Mouse (Mus musculus): ENCODE measurements at regions not wholly inside any gene's neighbourhood (a gene's known extent, or its start where the extent isn't known, plus 50 kb on each side); places are given as distances from the start of the nearest gene placed in this dataset.

DNA sequence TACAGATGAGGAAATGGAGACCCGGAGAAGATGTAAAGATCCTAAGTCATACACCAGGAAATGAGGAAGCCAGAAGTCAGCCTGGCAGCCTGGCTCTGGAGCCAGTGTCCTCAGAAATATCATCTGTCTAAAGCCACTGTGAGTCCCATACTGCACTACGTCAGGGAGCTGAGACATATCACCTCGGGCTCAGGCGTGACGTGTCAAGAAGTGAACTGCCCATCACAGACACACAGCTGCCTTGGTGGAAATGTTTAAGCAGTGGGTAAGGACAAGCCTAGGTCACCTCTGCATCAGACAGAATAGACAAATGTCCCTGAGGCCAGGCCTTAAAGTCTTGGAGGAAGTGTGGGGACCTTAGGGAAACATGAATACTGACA is 88.0 kb upstream of the Zmiz1 start:
- TF ChIP-seq CTCF (IDR thresholded peaks at IDR 0.05; ENCODE audit: extremely low read depth, insufficient read length, insufficient replicate concordance, low read depth, low read length) (no peak), POLR2A (IDR thresholded peaks at IDR 0.05; ENCODE audit: low read depth, low read length) (no peak)

Measured in small intestine, adult 2 months (tissue).